Mouse (Mus musculus): ENCODE data around the gene Card11. TPM values are rescaled to one million over a fixed set of nuclear protein-coding genes. Genes with fewer than 3 reads are reported as not detected.

Card11 gene
- total and polyA plus RNA-seq, 3 experiments, result not detected

- no peak for ATAC-seq (ENCODE audit: extremely low read depth, insufficient number of reproducible peaks, low FRiP score, poor library complexity, severe bottlenecking)
- Histone ChIP-seq H3K4me3 (ENCODE audit: low read depth, low read length) (no peak overlapping the region), H3K4me1 (ENCODE audit: insufficient read depth, low read depth, low read length) (peaks cover 54% of the 10 kb centered on the region), H3K36me3 (replicated peaks) (peaks cover 23% of the 10 kb centered on the region), H3K9me3 (replicated peaks) (no peaks in the 10 kb centered on the region), H3K27me3 (ENCODE audit: insufficient read depth, low read length) (no peaks in the 10 kb centered on the region)
- TF ChIP-seq CTCF (IDR thresholded peaks at IDR 0.05; ENCODE audit: low read depth, low read length) (no peak), TAL1 (conservative IDR thresholded peaks at IDR 0.05; ENCODE audit: low read depth, low read length) (no peak)
- DNase-seq (ENCODE audit: low spot score), result no peak
Measured at GRCm38 (mm10) chr5:140827413-140827812, 173.0 kb downstream of the Card11 start.

- Histone ChIP-seq H3K4me3 (ENCODE audit: low read depth, low read length) (no peak overlapping the region), H3K27me3 (ENCODE audit: insufficient read depth, low read length) (no peaks in the 10 kb centered on the region), H3K36me3 (replicated peaks) (peaks cover 27% of the 10 kb centered on the region), H3K4me1 (ENCODE audit: insufficient read depth, low read depth, low read length) (peaks cover 55% of the 10 kb centered on the region), H3K9me3 (replicated peaks) (no peaks in the 10 kb centered on the region)
- no peak for DNase-seq (ENCODE audit: low spot score)
- TF ChIP-seq CTCF (IDR thresholded peaks at IDR 0.05; ENCODE audit: low read depth, low read length) (no peak), GATA1 (IDR thresholded peaks at IDR 0.05; ENCODE audit: borderline replicate concordance, low read length) (no peak), GATA2 (IDR thresholded peaks at IDR 0.05; ENCODE audit: borderline replicate concordance, low read depth, low read length) (no peak)
- no peak for ATAC-seq (ENCODE audit: extremely low read depth, insufficient number of reproducible peaks, low FRiP score, poor library complexity, severe bottlenecking)
Measured at GRCm38 (mm10) chr5:140826796-140827195, 173.6 kb downstream of the Card11 start.

- ATAC-seq (ENCODE audit: extremely low read depth, insufficient number of reproducible peaks, low FRiP score, poor library complexity, severe bottlenecking) (no peak), DNase-seq (ENCODE audit: low spot score) (no peak)
- H3K27me3 ChIP-seq (ENCODE audit: insufficient read depth, low read length), result no peaks in the 10 kb centered on the region
- peaks cover 50% of the 10 kb centered on the region for H3K4me1 ChIP-seq (ENCODE audit: insufficient read depth, low read depth, low read length)
- H3K9me3 ChIP-seq (replicated peaks), result no peaks in the 10 kb centered on the region
- TF ChIP-seq GATA1 (IDR thresholded peaks at IDR 0.05; ENCODE audit: borderline replicate concordance, low read length) (no peak), TAL1 (conservative IDR thresholded peaks at IDR 0.05; ENCODE audit: low read depth, low read length) (no peak), POLR2AphosphoS5 (IDR thresholded peaks at IDR 0.05; ENCODE audit: insufficient replicate concordance, low read depth, low read length) (no peak), CTCF (IDR thresholded peaks at IDR 0.05; ENCODE audit: low read depth, low read length) (no peak)
- H3K4me3 ChIP-seq (ENCODE audit: low read depth, low read length), result no peak overlapping the region
- H3K36me3 ChIP-seq (replicated peaks), result peaks cover 28% of the 10 kb centered on the region
Measured at GRCm38 (mm10) chr5:140826118-140826517, 174.3 kb downstream of the Card11 start.

GRCm38 (mm10) chr5:140824126-140824525, 176.3 kb downstream of the Card11 start:
- H3K9me3 ChIP-seq (replicated peaks), result no peaks in the 10 kb centered on the region
- H3K27me3 ChIP-seq (ENCODE audit: insufficient read depth, low read length), result no peaks in the 10 kb centered on the region
- no peak overlapping the region for H3K4me3 ChIP-seq (ENCODE audit: low read depth, low read length)
- DNase-seq (ENCODE audit: low spot score), result no peak
- H3K4me1 ChIP-seq (ENCODE audit: insufficient read depth, low read depth, low read length), result peaks cover 35% of the 10 kb centered on the region
- no peak for TF ChIP-seq GATA1 (IDR thresholded peaks at IDR 0.05; ENCODE audit: borderline replicate concordance, low read length)
- TF ChIP-seq TAL1 (conservative IDR thresholded peaks at IDR 0.05; ENCODE audit: low read depth, low read length), result no peak
- TF ChIP-seq GATA2 (IDR thresholded peaks at IDR 0.05; ENCODE audit: borderline replicate concordance, low read depth, low read length), result no peak
- TF ChIP-seq CTCF (IDR thresholded peaks at IDR 0.05; ENCODE audit: low read depth, low read length), result no peak
- TF ChIP-seq POLR2AphosphoS5 (IDR thresholded peaks at IDR 0.05; ENCODE audit: insufficient replicate concordance, low read depth, low read length), result no peak
- peaks cover 36% of the 10 kb centered on the region for H3K36me3 ChIP-seq (replicated peaks)
- ATAC-seq (ENCODE audit: extremely low read depth, insufficient number of reproducible peaks, low FRiP score, poor library complexity, severe bottlenecking), result no peak

- ATAC-seq (ENCODE audit: extremely low read depth, insufficient number of reproducible peaks, low FRiP score, poor library complexity, severe bottlenecking) (no peak), DNase-seq (ENCODE audit: low spot score) (no peak)
- H3K4me1 ChIP-seq (ENCODE audit: insufficient read depth, low read depth, low read length), result peaks cover 35% of the 10 kb centered on the region
- TF ChIP-seq TAL1 (conservative IDR thresholded peaks at IDR 0.05; ENCODE audit: low read depth, low read length), result no peak
- no peaks in the 10 kb centered on the region for H3K9me3 ChIP-seq (replicated peaks)
- H3K4me3 ChIP-seq (ENCODE audit: low read depth, low read length), result no peak overlapping the region
- peaks cover 42% of the 10 kb centered on the region for H3K36me3 ChIP-seq (replicated peaks)
- no peaks in the 10 kb centered on the region for H3K27me3 ChIP-seq (ENCODE audit: insufficient read depth, low read length)
Measured at GRCm38 (mm10) chr5:140823386-140823785, 177.0 kb downstream of the Card11 start.

Other genes with a start within 250 kb of the Card11 start
- 40.9 and 66.7 TPM in 2 replicates for gene Gna12, start 170.2 kb downstream of the Card11 start, total RNA-seq (2014; fragmentation: Nextera tagmentation)
- gene Gna12, start 170.2 kb downstream of the Card11 start, total RNA-seq (2017), result 22.2 and 22.4 TPM in 2 replicates
- 53.1 and 54.5 TPM in 2 replicates for gene Gna12, start 170.2 kb downstream of the Card11 start, polyA plus RNA-seq (2012)
- not detected in 2 replicates for gene Sdk1, start 240.9 kb upstream of the Card11 start, total RNA-seq (2014; fragmentation: Nextera tagmentation)
- gene Sdk1, start 240.9 kb upstream of the Card11 start, total RNA-seq (2017), result 0.27 TPM in 1 of 2 replicates, not detected in the other
- not detected in 2 replicates for gene Sdk1, start 240.9 kb upstream of the Card11 start, polyA plus RNA-seq (2012)

Measured in G1E (cell line).